Mouse (Mus musculus): ENCODE measurements around the gene Zscan21. TPM values are rescaled to one million over a fixed set of nuclear protein-coding genes. Genes with fewer than 3 reads are reported as not detected.
A peak's percentile ranks its signal among the peaks of the same experiment; 100 is the strongest.

Gene Zscan21
- polyA plus RNA-seq (2015; fragmentation: Nextera tagmentation; extraction: Ambion mirVana): 96.3 and 98.2 TPM in 2 replicates

GRCm38 (mm10) chr5:138116255-138117198 lies at the start of gene Zscan21:
Zscan21 (plus strand) TSS chr5:138116903.
- ATAC-seq (ENCODE audit: low read depth): peak; percentile 96
- peaks cover 27% of the 10 kb centered on the region for H3K4me1 ChIP-seq (replicated peaks)
- 8% methylated on average over 38 of the region's 38 CpGs for WGBS
- H3K4me2 ChIP-seq: peak within 1 kb of the TSS; percentile 71
- peaks cover 17% of the 10 kb centered on the region for H3K36me3 ChIP-seq
- H3K9ac ChIP-seq: peak within 1 kb of the TSS; percentile 85
- peak within 1 kb of the TSS; percentile 66 for H3K4me3 ChIP-seq
- H3K27ac ChIP-seq (replicated peaks): peak within 1 kb of the TSS; percentile 92
- no peaks in the 10 kb centered on the region for H3K9me3 ChIP-seq
- H3K27me3 ChIP-seq: no peaks in the 10 kb centered on the region

DNA sequence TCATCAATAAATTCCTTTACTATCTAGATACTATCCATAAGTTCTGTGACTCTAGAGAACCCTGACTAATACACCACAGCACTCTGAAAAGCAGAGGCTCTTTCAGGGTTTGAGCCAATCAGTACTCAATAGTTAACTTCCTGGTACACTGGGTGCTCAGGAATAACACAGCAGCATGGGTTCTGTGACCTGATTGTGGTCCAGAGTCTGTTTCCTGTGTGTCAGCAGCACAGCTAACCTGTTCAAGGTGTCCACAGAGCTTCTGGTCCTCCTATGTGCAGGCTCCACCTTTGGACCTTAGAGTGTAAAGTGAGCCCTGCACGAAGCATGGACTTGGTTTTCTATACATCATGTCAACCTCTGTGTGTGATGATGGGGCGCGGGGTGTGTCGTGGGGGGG lies 42.9 kb upstream of the Zscan21 start:
- 88% methylated on average over 4 of the region's 4 CpGs for WGBS
- Histone ChIP-seq H3K36me3 (no peaks in the 10 kb centered on the region), H3K4me2 (no peak overlapping the region), H3K27ac (replicated peaks) (no peak overlapping the region), H3K4me3 (no peak overlapping the region), H3K4me1 (replicated peaks) (no peaks in the 10 kb centered on the region), H3K9ac (no peak overlapping the region), H3K27me3 (no peaks in the 10 kb centered on the region), H3K9me3 (no peaks in the 10 kb centered on the region)
- ATAC-seq (ENCODE audit: low read depth): no peak

DNA sequence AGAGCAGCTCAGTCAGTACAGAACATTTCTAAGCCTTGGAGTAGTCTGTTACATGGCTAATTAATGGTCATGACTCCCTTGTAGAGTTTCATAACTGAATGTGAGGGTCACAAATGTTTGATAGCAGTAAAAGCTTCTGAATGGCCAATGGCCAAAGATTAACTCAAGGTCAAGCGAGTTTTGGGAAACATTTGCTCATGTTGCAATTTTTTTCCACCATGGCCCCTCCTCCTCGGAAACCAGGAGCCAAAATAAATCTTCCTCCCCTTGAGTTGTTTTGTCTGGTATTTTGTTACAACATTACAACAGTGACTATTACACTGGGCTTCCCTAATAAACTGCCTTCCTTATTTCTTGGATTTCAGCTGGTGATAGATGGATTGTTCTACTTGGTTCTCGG lies 41.0 kb upstream of the Zscan21 start:
- Histone ChIP-seq H3K27me3 (no peaks in the 10 kb centered on the region), H3K36me3 (no peaks in the 10 kb centered on the region), H3K27ac (replicated peaks) (no peak overlapping the region), H3K9ac (no peak overlapping the region), H3K4me1 (replicated peaks) (no peaks in the 10 kb centered on the region), H3K9me3 (no peaks in the 10 kb centered on the region), H3K4me2 (no peak overlapping the region), H3K4me3 (no peak overlapping the region)
- WGBS: 77% methylated on average over 3 of the region's 3 CpGs
- ATAC-seq (ENCODE audit: low read depth): no peak

DNA sequence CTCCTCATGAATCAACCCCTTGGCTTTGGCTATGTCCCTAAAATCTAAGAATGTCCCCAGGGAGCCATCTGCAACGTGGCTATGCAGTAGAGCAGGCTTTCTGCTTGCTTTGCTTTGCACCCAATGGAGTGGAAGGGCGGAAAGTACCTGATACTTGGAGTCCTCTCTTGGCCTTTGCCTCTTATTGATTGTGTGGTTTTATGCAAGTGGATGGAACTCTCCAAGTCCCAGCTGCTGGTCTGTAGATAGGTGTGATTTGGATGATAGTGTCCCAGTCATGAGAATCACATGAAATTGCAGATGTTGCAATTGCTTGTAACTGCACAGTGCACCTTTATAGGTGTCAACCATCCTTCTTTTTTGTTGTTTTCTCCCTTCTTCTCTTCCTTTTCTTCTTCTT lies 40.6 kb upstream of the Zscan21 start:
- 60% methylated on average over 2 of the region's 2 CpGs for WGBS
- no peak for ATAC-seq (ENCODE audit: low read depth)
- no peaks in the 10 kb centered on the region for H3K36me3 ChIP-seq
- no peak overlapping the region for H3K4me2 ChIP-seq
- H3K4me3 ChIP-seq: no peak overlapping the region
- H3K9ac ChIP-seq: no peak overlapping the region
- no peaks in the 10 kb centered on the region for H3K4me1 ChIP-seq (replicated peaks)
- no peaks in the 10 kb centered on the region for H3K27me3 ChIP-seq
- no peaks in the 10 kb centered on the region for H3K9me3 ChIP-seq
- H3K27ac ChIP-seq (replicated peaks): no peak overlapping the region

- no peaks in the 10 kb centered on the region for H3K4me1 ChIP-seq (replicated peaks)
- H3K27me3 ChIP-seq: no peaks in the 10 kb centered on the region
- no peak for ATAC-seq (ENCODE audit: low read depth)
- no peak overlapping the region for H3K27ac ChIP-seq (replicated peaks)
- no peak overlapping the region for H3K4me2 ChIP-seq
- H3K9me3 ChIP-seq: no peaks in the 10 kb centered on the region
- no peak overlapping the region for H3K9ac ChIP-seq
- no peak overlapping the region for H3K4me3 ChIP-seq
- H3K36me3 ChIP-seq: no peaks in the 10 kb centered on the region
- WGBS: 92% methylated on average over 5 of the region's 5 CpGs
These were observed 36.2 kb upstream of the Zscan21 start for GRCm38 (mm10) chr5:138080456-138080855.

GRCm38 (mm10) chr5:138081446-138081845 lies 35.3 kb upstream of the Zscan21 start:
- no peaks in the 10 kb centered on the region for H3K9me3 ChIP-seq
- no peaks in the 10 kb centered on the region for H3K27me3 ChIP-seq
- no peak overlapping the region for H3K4me3 ChIP-seq
- H3K27ac ChIP-seq (replicated peaks): no peak overlapping the region
- ATAC-seq (ENCODE audit: low read depth): no peak
- H3K9ac ChIP-seq: no peak overlapping the region
- WGBS: 86% methylated on average over 9 of the region's 9 CpGs
- peaks cover 7% of the 10 kb centered on the region for H3K4me1 ChIP-seq (replicated peaks)
- no peak overlapping the region for H3K4me2 ChIP-seq
- H3K36me3 ChIP-seq: no peaks in the 10 kb centered on the region

DNA sequence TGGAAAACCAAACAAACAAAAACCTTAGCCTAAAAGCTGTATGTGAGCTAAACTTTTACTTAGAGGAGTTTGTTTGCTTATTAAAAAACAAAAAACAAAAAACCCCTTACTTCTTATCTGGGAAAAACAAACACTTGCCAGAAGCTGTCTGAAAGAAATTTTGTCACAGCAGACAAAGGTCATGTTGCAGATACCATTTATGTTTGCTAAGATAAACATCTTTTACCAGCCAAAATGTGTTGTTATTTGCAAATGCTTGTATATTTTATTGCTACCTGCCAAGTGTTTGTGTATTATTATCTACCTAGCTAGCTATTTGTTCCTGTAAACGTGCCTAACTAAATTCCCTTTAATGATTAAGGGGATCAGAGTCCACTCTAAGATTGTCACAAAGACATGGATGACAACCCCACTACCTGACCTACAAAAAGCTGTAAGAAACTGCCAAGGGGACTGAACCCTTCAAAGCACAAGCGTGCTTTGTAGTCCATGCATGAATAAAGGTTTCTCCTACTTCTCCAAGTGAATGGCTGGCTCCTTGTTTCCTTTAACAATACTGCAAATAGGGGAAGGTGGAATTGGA lies 33.3 kb upstream of the Zscan21 start:
- ATAC-seq (ENCODE audit: low read depth): no peak
- no peak overlapping the region for H3K27ac ChIP-seq (replicated peaks)
- H3K36me3 ChIP-seq: peaks cover 15% of the 10 kb centered on the region
- no peaks in the 10 kb centered on the region for H3K27me3 ChIP-seq
- H3K9me3 ChIP-seq: no peaks in the 10 kb centered on the region
- no peak overlapping the region for H3K9ac ChIP-seq
- WGBS: 68% methylated on average over 2 of the region's 2 CpGs
- H3K4me3 ChIP-seq: no peak overlapping the region
- H3K4me1 ChIP-seq (replicated peaks): peaks cover 26% of the 10 kb centered on the region
- H3K4me2 ChIP-seq: no peak overlapping the region

- H3K9ac ChIP-seq: no peak overlapping the region
- H3K27me3 ChIP-seq: no peaks in the 10 kb centered on the region
- no peak overlapping the region for H3K27ac ChIP-seq (replicated peaks)
- ATAC-seq (ENCODE audit: low read depth): no peak
- H3K4me1 ChIP-seq (replicated peaks): peaks cover 32% of the 10 kb centered on the region
- no peaks in the 10 kb centered on the region for H3K9me3 ChIP-seq
- peaks cover 18% of the 10 kb centered on the region for H3K36me3 ChIP-seq
- H3K4me2 ChIP-seq: no peak overlapping the region
- H3K4me3 ChIP-seq: no peak overlapping the region
- WGBS: 97% methylated on average over 2 of the region's 2 CpGs
These were observed 32.8 kb upstream of the Zscan21 start for GRCm38 (mm10) chr5:138083936-138084335.

- Histone ChIP-seq H3K4me2 (peak overlapping the region; percentile 87), H3K27ac (replicated peaks) (no peak overlapping the region), H3K4me1 (replicated peaks) (peaks cover 37% of the 10 kb centered on the region), H3K9ac (peak overlapping the region; percentile 99), H3K4me3 (peak overlapping the region; percentile 95), H3K9me3 (no peaks in the 10 kb centered on the region), H3K36me3 (peaks cover 19% of the 10 kb centered on the region), H3K27me3 (no peaks in the 10 kb centered on the region)
- 67% methylated on average over 2 of the region's 2 CpGs for WGBS
- peak; percentile 37; the same call in 1 of the 2 replicates for ATAC-seq (ENCODE audit: low read depth)
These were observed 32.2 kb upstream of the Zscan21 start for GRCm38 (mm10) chr5:138084507-138084906.

DNA sequence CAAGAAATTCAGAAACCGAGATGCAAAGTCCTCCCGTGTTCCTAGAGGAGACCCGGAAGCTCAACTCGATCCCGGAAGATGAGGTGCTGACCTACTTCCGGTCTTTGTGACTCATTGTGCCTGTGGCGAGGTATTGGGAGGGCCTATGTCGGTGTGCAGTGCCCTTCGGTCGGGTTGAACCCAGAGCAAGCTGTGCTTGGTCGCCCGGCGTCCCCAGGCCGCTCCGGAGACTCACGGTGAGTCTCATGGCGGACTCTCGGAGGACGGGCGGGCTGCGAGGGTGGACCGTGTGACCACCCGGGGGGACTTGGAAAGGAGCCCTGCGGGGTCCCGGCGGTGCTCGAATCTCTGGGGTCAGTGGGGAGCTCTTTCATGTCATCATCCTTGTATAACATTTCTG lies 31.7 kb upstream of the Zscan21 start, which contains the start of gene Zkscan1:
TSS of gene Zkscan1 (plus strand) at position 89 of the 400 bp plus-strand sequence.
- Histone ChIP-seq H3K27ac (replicated peaks) (peak within 1 kb of the TSS; percentile 95), H3K4me2 (peak within 1 kb of the TSS; percentile 87), H3K36me3 (peaks cover 19% of the 10 kb centered on the region), H3K9me3 (no peaks in the 10 kb centered on the region), H3K9ac (peak within 1 kb of the TSS; percentile 99), H3K4me3 (peak within 1 kb of the TSS; percentile 95), H3K4me1 (replicated peaks) (peaks cover 37% of the 10 kb centered on the region), H3K27me3 (no peaks in the 10 kb centered on the region)
- peak; percentile 95 for ATAC-seq (ENCODE audit: low read depth)
- WGBS: under 1% methylated on average over 27 of the region's 27 CpGs

GRCm38 (mm10) chr5:138085421-138085911 lies 31.2 kb upstream of the Zscan21 start:
- H3K36me3 ChIP-seq: peaks cover 19% of the 10 kb centered on the region
- H3K4me3 ChIP-seq: peak overlapping the region; percentile 95
- H3K27me3 ChIP-seq: no peaks in the 10 kb centered on the region
- peak overlapping the region; percentile 87 for H3K4me2 ChIP-seq
- peaks cover 37% of the 10 kb centered on the region for H3K4me1 ChIP-seq (replicated peaks)
- no peaks in the 10 kb centered on the region for H3K9me3 ChIP-seq
- 0% methylated on average over 18 of the region's 18 CpGs for WGBS
- peak overlapping the region; percentile 95 for H3K27ac ChIP-seq (replicated peaks)
- peak; percentile 40 for ATAC-seq (ENCODE audit: low read depth)
- peak overlapping the region; percentile 99 for H3K9ac ChIP-seq

- H3K9me3 ChIP-seq: no peaks in the 10 kb centered on the region
- H3K4me3 ChIP-seq: peak overlapping the region; percentile 95
- ATAC-seq (ENCODE audit: low read depth): no peak
- H3K27me3 ChIP-seq: no peaks in the 10 kb centered on the region
- peak overlapping the region; percentile 87 for H3K4me2 ChIP-seq
- H3K36me3 ChIP-seq: peaks cover 19% of the 10 kb centered on the region
- H3K4me1 ChIP-seq (replicated peaks): peaks cover 37% of the 10 kb centered on the region
- WGBS: 69% methylated on average over 3 of the region's 3 CpGs
- H3K9ac ChIP-seq: peak overlapping the region; percentile 99
- H3K27ac ChIP-seq (replicated peaks): no peak overlapping the region
These were observed 29.9 kb upstream of the Zscan21 start for GRCm38 (mm10) chr5:138086842-138087241.

All from neural tube, embryonic 13.5 days (tissue).